9 mouse cellular contexts compared by ENCODE assay signal in the genomic region with DNA sequence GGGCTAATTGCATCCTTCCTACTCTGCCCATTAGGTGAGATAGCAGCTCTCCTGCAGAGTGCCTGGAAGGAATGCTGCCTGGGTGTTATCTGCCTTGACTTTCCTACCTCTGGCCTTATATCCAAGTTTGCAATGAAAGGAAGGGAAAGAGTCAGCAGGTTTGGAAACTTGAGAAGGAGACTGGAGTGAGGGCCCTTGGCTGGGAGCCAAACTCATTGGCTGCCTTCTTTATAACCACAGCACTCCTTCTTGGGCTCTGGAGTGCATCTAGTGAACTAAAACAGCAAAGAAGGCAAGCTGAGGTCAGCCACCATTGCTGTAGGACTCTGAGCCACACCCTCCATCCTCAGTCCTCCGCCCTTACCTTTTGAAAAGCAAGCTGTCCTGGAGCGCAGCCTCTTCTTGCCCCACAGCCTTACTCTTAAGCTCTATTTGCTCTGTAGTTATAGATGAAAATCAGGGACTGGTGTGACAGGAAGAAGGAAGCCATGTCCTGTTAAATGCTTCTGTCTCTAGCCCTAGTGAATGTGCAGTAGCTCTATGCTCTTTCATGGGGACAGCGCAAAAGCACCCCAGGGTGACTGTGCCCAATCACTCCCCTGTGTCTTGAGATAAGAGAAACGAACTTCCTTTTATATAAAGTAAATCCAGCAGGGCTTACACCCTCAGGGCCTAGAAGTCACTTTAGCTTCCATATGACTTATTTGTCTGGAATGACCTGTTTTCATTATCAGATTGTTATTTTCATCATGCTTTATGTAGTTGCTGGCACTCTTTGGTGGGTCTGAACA. TPM values are rescaled to one million over a fixed set of nuclear protein-coding genes. Genes with fewer than 3 reads are reported as not detected.
A peak's percentile ranks its signal among the peaks of the same experiment; 100 is the strongest.
DNase-seq lines count a peak whose midpoint lies in the region; ATAC-seq and TF ChIP-seq lines count a peak whose summit lies in the region.
"Had no signal": no experiment of that assay in that cellular context is flagged by ENCODE, and none has a peak within 500 bp of the region (broad histone marks: within the 10 kb centered on the region; RNA-seq: fewer than 3 reads in every experiment).

No protein-coding gene starts in this region.

- ATAC-seq in embryonic facial prominence, embryonic 11.5 days (replicated peaks; ENCODE audit: insufficient number of reproducible peaks, low FRiP score, low TSS enrichment, low read depth): peak; percentile 63; the same call in 1 of the 2 replicates
- ATAC-seq in stomach, embryonic 14.5 days (ENCODE audit: insufficient number of reproducible peaks, insufficient read depth, low FRiP score, low read depth): 0 out of 2 replicates have a peak, but pooled peaks have one; percentile 51
- no peak; the same call in 1 of the 2 replicates for ATAC-seq in stomach, postnatal 0 days (ENCODE audit: low FRiP score, low TSS enrichment)

- H3K27me3 ChIP-seq in embryonic facial prominence, embryonic 11.5 days (ENCODE audit: control insufficient read depth, insufficient read depth, low read length): no peaks in the 10 kb centered on the region
- H3K27me3 ChIP-seq in embryonic facial prominence, embryonic 10.5 days (replicated peaks; ENCODE audit: low read depth, poor library complexity, severe bottlenecking): no peaks in the 10 kb centered on the region
- H3K27me3 ChIP-seq in stomach, embryonic 14.5 days (ENCODE audit: control insufficient read depth, insufficient read depth, low read length): no peaks in the 10 kb centered on the region
- no peaks in the 10 kb centered on the region for H3K27me3 ChIP-seq in stomach, postnatal 0 days (ENCODE audit: control insufficient read depth, insufficient read depth, low read length)
- no peaks in the 10 kb centered on the region for H3K27me3 ChIP-seq in limb, embryonic 10.5 days (ENCODE audit: low read depth, poor library complexity, severe bottlenecking)
- H3K27me3 ChIP-seq in cerebellum, adult 2 months (ENCODE audit: control insufficient read depth, insufficient read depth, low read length): no peaks in the 10 kb centered on the region

- no peaks in the 10 kb centered on the region for H3K4me1 ChIP-seq in embryonic facial prominence, embryonic 11.5 days (ENCODE audit: control insufficient read depth, insufficient read depth, low read length)
- peaks cover 20% of the 10 kb centered on the region; the same call in 1 of the 2 replicates for H3K4me1 ChIP-seq in embryonic facial prominence, embryonic 10.5 days
- peaks cover 17% of the 10 kb centered on the region; the same call in 1 of the 2 replicates for H3K4me1 ChIP-seq in stomach, embryonic 14.5 days (ENCODE audit: control insufficient read depth, insufficient read depth, low read length)
- H3K4me1 ChIP-seq in stomach, postnatal 0 days (replicated peaks; ENCODE audit: control insufficient read depth, insufficient read depth): peaks cover 3% of the 10 kb centered on the region; the same call in 1 of the 2 replicates
- H3K4me1 ChIP-seq in limb, embryonic 10.5 days: peaks cover 36% of the 10 kb centered on the region
- peaks cover 18% of the 10 kb centered on the region for H3K4me1 ChIP-seq in cerebellum, adult 2 months (ENCODE audit: control insufficient read depth, insufficient read depth, low read length)

- H3K4me2 ChIP-seq in embryonic facial prominence, embryonic 11.5 days (ENCODE audit: low read depth, low read length): no peak overlapping the region
- no peak overlapping the region for H3K4me2 ChIP-seq in stomach, embryonic 14.5 days (replicated peaks; ENCODE audit: low read depth, low read length)
- H3K4me2 ChIP-seq in stomach, postnatal 0 days (replicated peaks; ENCODE audit: low read depth): no peak overlapping the region

- no peaks in the 10 kb centered on the region for H3K9me3 ChIP-seq in embryonic facial prominence, embryonic 11.5 days (replicated peaks; ENCODE audit: control insufficient read depth, low read length)
- H3K9me3 ChIP-seq in embryonic facial prominence, embryonic 10.5 days: no peaks in the 10 kb centered on the region
- no peaks in the 10 kb centered on the region for H3K9me3 ChIP-seq in stomach, embryonic 14.5 days (ENCODE audit: control insufficient read depth, low read depth, low read length)
- no peaks in the 10 kb centered on the region for H3K9me3 ChIP-seq in stomach, postnatal 0 days (ENCODE audit: control insufficient read depth, low read length)
- no peaks in the 10 kb centered on the region for H3K9me3 ChIP-seq in limb, embryonic 10.5 days (replicated peaks)

- TF ChIP-seq EP300 in stomach, postnatal 0 days (optimal IDR thresholded peaks at IDR 0.05): no peak

- H3K4me3 ChIP-seq in embryonic facial prominence, embryonic 11.5 days (ENCODE audit: low read depth, low read length): no peak overlapping the region
- no peak overlapping the region for H3K4me3 ChIP-seq in embryonic facial prominence, embryonic 10.5 days
- no peak overlapping the region for H3K4me3 ChIP-seq in stomach, embryonic 14.5 days (ENCODE audit: low read depth, low read length)
- H3K4me3 ChIP-seq in stomach, postnatal 0 days (ENCODE audit: low read depth, low read length): no peak overlapping the region
- H3K4me3 ChIP-seq in limb, embryonic 10.5 days: no peak overlapping the region
- no peak overlapping the region for H3K4me3 ChIP-seq in cerebellum, adult 2 months (replicated peaks; ENCODE audit: insufficient read depth, low read depth, low read length)

- DNase-seq in embryonic facial prominence, embryonic 11.5 days (ENCODE audit: low spot score): peak; percentile 60
- no peak for DNase-seq in embryonic facial prominence, embryonic 10.5 days (ENCODE audit: low spot score)
- no peak for DNase-seq in stomach, postnatal 0 days (ENCODE audit: low spot score)
- DNase-seq in limb, embryonic 10.5 days (ENCODE audit: low spot score): peak; percentile 48
- no peak for DNase-seq in thymus, postnatal 10 days (ENCODE audit: low spot score in 2 of 2)
- DNase-seq in layer of hippocampus, adult 8-10 months (ENCODE audit: low spot score in 2 of 2): no peak
- DNase-seq in cerebellum, adult 2 months: no peak
- DNase-seq: midbrain, embryonic 14.5 days had no signal

- H3K27ac ChIP-seq in embryonic facial prominence, embryonic 11.5 days (replicated peaks; ENCODE audit: low read depth, low read length): no peak overlapping the region
- H3K27ac ChIP-seq in embryonic facial prominence, embryonic 10.5 days (replicated peaks): no peak overlapping the region
- H3K27ac ChIP-seq in stomach, embryonic 14.5 days (ENCODE audit: low read length): peak overlapping the region; percentile 68; the same call in 1 of the 2 replicates
- H3K27ac ChIP-seq in stomach, postnatal 0 days (replicated peaks): no peak overlapping the region
- H3K27ac ChIP-seq in limb, embryonic 10.5 days: peak overlapping the region; percentile 72
- no peak overlapping the region for H3K27ac ChIP-seq in cerebellum, adult 2 months (ENCODE audit: insufficient read depth, low read length)

- H3K9ac ChIP-seq in embryonic facial prominence, embryonic 11.5 days (replicated peaks; ENCODE audit: low read length): no peak overlapping the region
- no peak overlapping the region for H3K9ac ChIP-seq in stomach, embryonic 14.5 days (replicated peaks; ENCODE audit: low read depth, low read length)
- H3K9ac ChIP-seq in stomach, postnatal 0 days (ENCODE audit: low read length): no peak overlapping the region

- 78% methylated on average over 4 of the region's 4 CpGs for WGBS in embryonic facial prominence, embryonic 11.5 days
- 87% methylated on average over 4 of the region's 4 CpGs for WGBS in embryonic facial prominence, embryonic 10.5 days
- 59% methylated on average over 4 of the region's 4 CpGs for WGBS in stomach, embryonic 14.5 days
- WGBS in stomach, postnatal 0 days: 72% methylated on average over 4 of the region's 4 CpGs
- WGBS in limb, embryonic 10.5 days: 83% methylated on average over 4 of the region's 4 CpGs
- 95% methylated on average over 4 of the region's 4 CpGs for WGBS in cerebellum, adult 2 months

- no peak for TF ChIP-seq POLR2A in cerebellum, adult 2 months (IDR thresholded peaks at IDR 0.05; ENCODE audit: borderline replicate concordance, insufficient read depth, low read length)

- H3K36me3 ChIP-seq in embryonic facial prominence, embryonic 11.5 days (replicated peaks; ENCODE audit: control insufficient read depth, insufficient read depth, low read depth, low read length): no peaks in the 10 kb centered on the region
- H3K36me3 ChIP-seq in embryonic facial prominence, embryonic 10.5 days (replicated peaks): peaks cover 8% of the 10 kb centered on the region; the same call in 1 of the 2 replicates
- H3K36me3 ChIP-seq in stomach, embryonic 14.5 days (ENCODE audit: control insufficient read depth, insufficient read depth, low read length): no peaks in the 10 kb centered on the region; the same call in 1 of the 2 replicates
- H3K36me3 ChIP-seq in stomach, postnatal 0 days (ENCODE audit: control insufficient read depth, insufficient read depth, low read length): no peaks in the 10 kb centered on the region
- H3K36me3 ChIP-seq in limb, embryonic 10.5 days: 0 out of 2 replicates have a peak, but pooled peaks cover 6% of the 10 kb centered on the region

- no peak for TF ChIP-seq CTCF in stomach, postnatal 0 days (IDR thresholded peaks at IDR 0.05; ENCODE audit: low read depth)
- no peak for TF ChIP-seq CTCF in cerebellum, adult 2 months (IDR thresholded peaks at IDR 0.05; ENCODE audit: borderline replicate concordance, insufficient read depth, low read depth, low read length)

RNA-seq across cellular contexts. Expression of gene Tgfb3, which starts 55.6 kb away (rescaled TPM):
- 12.1 and 13.1 TPM in 2 replicates for polyA plus RNA-seq in embryonic facial prominence, embryonic 11.5 days (2014; fragmentation: Nextera tagmentation; extraction: Ambion mirVana)
- polyA plus RNA-seq in embryonic facial prominence, embryonic 10.5 days (2016; fragmentation: Nextera tagmentation; extraction: Ambion mirVana): 10.7 and 14.4 TPM in 2 replicates
- polyA plus RNA-seq in stomach, embryonic 14.5 days (2014; fragmentation: Nextera tagmentation; extraction: Ambion mirVana): 27.5 and 29.6 TPM in 2 replicates
- polyA plus RNA-seq in stomach, postnatal 0 days (2015; fragmentation: Nextera tagmentation; extraction: Ambion mirVana): 9.4 and 9.5 TPM in 2 replicates
- polyA plus RNA-seq in limb, embryonic 10.5 days (2016; fragmentation: Nextera tagmentation; extraction: Ambion mirVana): 15.7 and 24.3 TPM in 2 replicates
- total RNA-seq in layer of hippocampus, adult 8-10 months (2022): 10 to 100 TPM; 13.7 to 19.9 (median 16.0) TPM
- polyA plus RNA-seq in cerebellum, adult 2 months (2012; rRNA removed): 15.2 and 15.7 TPM in 2 replicates

RNA-seq across cellular contexts. Expression of gene Ift43, which starts 59.1 kb away (rescaled TPM):
- polyA plus RNA-seq in embryonic facial prominence, embryonic 11.5 days (2014; fragmentation: Nextera tagmentation; extraction: Ambion mirVana): 71.0 and 80.3 TPM in 2 replicates
- polyA plus RNA-seq in embryonic facial prominence, embryonic 10.5 days (2016; fragmentation: Nextera tagmentation; extraction: Ambion mirVana): 62.4 and 64.8 TPM in 2 replicates
- polyA plus RNA-seq in stomach, embryonic 14.5 days (2014; fragmentation: Nextera tagmentation; extraction: Ambion mirVana): 73.5 and 74.5 TPM in 2 replicates
- polyA plus RNA-seq in stomach, postnatal 0 days (2015; fragmentation: Nextera tagmentation; extraction: Ambion mirVana): 48.0 and 49.4 TPM in 2 replicates
- polyA plus RNA-seq in limb, embryonic 10.5 days (2016; fragmentation: Nextera tagmentation; extraction: Ambion mirVana): 61.2 and 71.6 TPM in 2 replicates
- 10 to 100 TPM; 13.0 to 18.5 (median 15.4) TPM for total RNA-seq in layer of hippocampus, adult 8-10 months (2022)
- polyA plus RNA-seq in cerebellum, adult 2 months (2012; rRNA removed): 33.7 and 34.9 TPM in 2 replicates

Comparison
In these comparisons a context has a peak if more than half of its experiments do, and no peak if none do; other contexts are left out.
1. DNase-seq: peak in embryonic facial prominence, embryonic 11.5 days (single experiment) and limb, embryonic 10.5 days (single experiment); none in embryonic facial prominence, embryonic 10.5 days (single experiment), stomach, postnatal 0 days (single experiment), thymus, postnatal 10 days (0 of 2), layer of hippocampus, adult 8-10 months (0 of 2) and cerebellum, adult 2 months (0 of 2).
2. H3K27ac ChIP-seq: peak in stomach, embryonic 14.5 days (single experiment) and limb, embryonic 10.5 days (single experiment); none in embryonic facial prominence, embryonic 11.5 days (single experiment), embryonic facial prominence, embryonic 10.5 days (single experiment), stomach, postnatal 0 days (single experiment) and cerebellum, adult 2 months (single experiment).